Mouse (Mus musculus) hindbrain, embryonic 13.5 days (tissue): Measurements from ENCODE around the gene Ctla4. TPM values are rescaled to one million over a fixed set of nuclear protein-coding genes. Genes with fewer than 3 reads are reported as not detected.

Experiments used
- ATAC-seq: fragments of 200-750 bp; cut with Nextera tagmentation; 2 replicates; pipeline ENCODE4 v1.8.0; 2017; ENCODE audit warnings: moderate TSS enrichment; ENCODE audit not compliant: low FRiP score
- H3K27ac ChIP-seq: fragments of 300-500 bp; sonication (generic); 2 replicates; pipeline ENCODE4 v1.5.1; 2015; ENCODE audit warnings: inconsistent platforms, mild to moderate bottlenecking, moderate library complexity
- H3K27me3 ChIP-seq: fragments of 300-500 bp; sonication (generic); 2 replicates; pipeline ENCODE4 v1.6.1; 2015; ENCODE audit warnings: mild to moderate bottlenecking, inconsistent platforms
- H3K36me3 ChIP-seq: fragments of 300-500 bp; sonication (generic); 2 replicates; pipeline ENCODE4 v1.6.1; 2015; ENCODE audit warnings: mild to moderate bottlenecking, inconsistent platforms
- H3K4me1 ChIP-seq: fragments of 300-500 bp; sonication (generic); replicated peaks from 2 replicates; pipeline ENCODE4 v1.6.1; 2015; ENCODE audit warnings: inconsistent platforms
- H3K4me2 ChIP-seq: fragments of 300-500 bp; sonication (generic); 2 replicates; pipeline ENCODE4 v1.6.1; 2015; ENCODE audit warnings: inconsistent platforms, mild to moderate bottlenecking, moderate library complexity
- H3K4me3 ChIP-seq: fragments of 300-500 bp; sonication (generic); 2 replicates; pipeline ENCODE4 v1.5.1; 2015; ENCODE audit warnings: mild to moderate bottlenecking, inconsistent platforms
- H3K9ac ChIP-seq: fragments of 300-500 bp; sonication (generic); 2 replicates; pipeline ENCODE4 v1.6.1; 2015; ENCODE audit warnings: mild to moderate bottlenecking, inconsistent platforms
- H3K9me3 ChIP-seq: fragments of 300-500 bp; sonication (generic); 2 replicates; pipeline ENCODE4 v1.6.1; 2016; ENCODE audit warnings: inconsistent platforms
- WGBS: fragments of 180-500 bp; shearing (Covaris S2); methylation state at CpG from one replicate; pipeline ENCODE4 v1.1.7; 2015; 5-methylcytosine and 5-hydroxymethylcytosine counted together
- polyA plus RNA-seq: library from polyadenylated mRNA; unstranded; fragments of >200 nt; fragmentation: Nextera tagmentation; extraction: Ambion mirVana; gene quantifications from 2 replicates; pipeline ENCODE4 v1.2.1, GENCODE M21; 2015

Ctla4 gene
- polyA plus RNA-seq, result not detected in 2 replicates

GRCm38 (mm10) chr1:60886981-60887380, at the start of gene Ctla4:
Gene Ctla4, plus strand, starts transcription at chr1:60887000.
- H3K9me3 ChIP-seq, result no peaks in the 10 kb centered on the region
- no peak within 1 kb of the TSS for H3K4me3 ChIP-seq
- no peaks in the 10 kb centered on the region for H3K36me3 ChIP-seq
- H3K27me3 ChIP-seq, result no peaks in the 10 kb centered on the region
- 87% methylated on average over 7 of the region's 7 CpGs for WGBS
- no peaks in the 10 kb centered on the region for H3K4me1 ChIP-seq
- H3K27ac ChIP-seq, result no peak within 1 kb of the TSS
- H3K9ac ChIP-seq, result no peak within 1 kb of the TSS
- no peak for ATAC-seq
- H3K4me2 ChIP-seq, result no peak within 1 kb of the TSS

DNA sequence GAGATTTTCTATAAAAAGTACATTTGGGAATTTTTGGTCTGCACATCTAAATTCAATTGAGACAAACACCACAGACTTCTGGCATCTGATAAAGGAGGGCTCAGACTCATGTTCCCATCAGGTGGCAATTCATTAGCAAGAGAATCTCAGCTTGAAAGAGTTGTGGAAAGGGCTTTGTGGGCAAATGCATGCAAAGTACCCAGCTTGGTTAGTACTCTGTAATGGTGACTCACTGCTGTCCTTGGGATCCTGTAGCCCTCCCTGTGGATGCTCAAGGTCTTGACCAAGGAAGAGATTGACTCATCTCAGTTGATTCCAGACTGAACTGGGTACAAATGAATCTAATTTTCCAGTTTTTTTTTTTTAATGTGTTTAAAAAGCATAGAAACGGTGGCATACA, 47.6 kb upstream of the Ctla4 start:
- no peak overlapping the region for H3K9ac ChIP-seq
- no peak overlapping the region for H3K27ac ChIP-seq
- H3K4me2 ChIP-seq, result no peak overlapping the region
- no peaks in the 10 kb centered on the region for H3K9me3 ChIP-seq
- no peaks in the 10 kb centered on the region for H3K27me3 ChIP-seq
- no peak for ATAC-seq
- no peak overlapping the region for H3K4me3 ChIP-seq
- WGBS, result 88% methylated on average over 1 of the region's 1 CpGs
- no peaks in the 10 kb centered on the region for H3K36me3 ChIP-seq
- H3K4me1 ChIP-seq, result no peaks in the 10 kb centered on the region

- Histone ChIP-seq H3K36me3 (no peaks in the 10 kb centered on the region), H3K27ac (no peak overlapping the region), H3K4me2 (no peak overlapping the region), H3K9ac (no peak overlapping the region), H3K9me3 (no peaks in the 10 kb centered on the region), H3K27me3 (no peaks in the 10 kb centered on the region), H3K4me3 (no peak overlapping the region), H3K4me1 (no peaks in the 10 kb centered on the region)
- ATAC-seq, result no peak
- 88% methylated on average over 7 of the region's 7 CpGs for WGBS
These were observed 41.3 kb upstream of the Ctla4 start for GRCm38 (mm10) chr1:60845318-60846060.

DNA sequence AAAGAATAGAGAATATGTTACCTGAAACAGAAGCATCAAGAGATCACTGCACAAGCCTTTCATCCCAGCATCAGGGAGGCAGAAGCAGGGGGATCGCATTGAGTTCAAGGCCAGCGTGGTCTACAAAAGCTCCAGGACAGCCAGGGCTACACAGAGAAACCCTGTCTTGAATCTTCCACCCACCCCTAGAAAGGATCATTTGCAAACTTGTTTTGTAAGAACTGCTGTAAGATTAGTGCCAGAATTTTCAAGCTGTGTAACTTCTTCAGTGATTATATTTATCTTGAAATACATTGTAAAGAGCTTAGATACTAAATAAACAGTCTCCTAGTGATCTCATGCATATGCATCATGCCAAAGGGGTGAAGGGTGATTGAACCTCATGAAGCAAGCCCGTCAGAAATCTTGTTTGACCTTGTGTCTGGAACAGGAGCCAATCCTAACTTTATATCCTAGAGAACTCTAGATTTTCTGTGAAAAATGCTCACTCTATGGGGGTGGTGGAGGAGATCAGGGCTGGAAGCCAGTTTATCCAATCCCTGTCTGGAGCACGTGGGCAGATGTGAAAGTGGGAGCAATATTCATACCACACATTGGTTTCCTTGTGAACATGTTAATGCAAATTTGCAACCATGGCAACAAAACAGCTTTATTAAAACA, 40.1 kb upstream of the Ctla4 start:
- no peaks in the 10 kb centered on the region for H3K36me3 ChIP-seq
- H3K9me3 ChIP-seq, result no peaks in the 10 kb centered on the region
- no peak overlapping the region for H3K27ac ChIP-seq
- ATAC-seq, result no peak
- H3K4me2 ChIP-seq, result no peak overlapping the region
- H3K9ac ChIP-seq, result no peak overlapping the region
- peaks cover 11% of the 10 kb centered on the region; the same call in 1 of the 2 replicates for H3K4me1 ChIP-seq
- no peaks in the 10 kb centered on the region for H3K27me3 ChIP-seq
- WGBS, result 59% methylated on average over 4 of the region's 4 CpGs
- no peak overlapping the region for H3K4me3 ChIP-seq

- Histone ChIP-seq H3K4me1 (peaks cover 21% of the 10 kb centered on the region), H3K36me3 (no peaks in the 10 kb centered on the region), H3K27me3 (no peaks in the 10 kb centered on the region), H3K27ac (no peak overlapping the region), H3K4me3 (no peak overlapping the region), H3K9ac (no peak overlapping the region), H3K4me2 (no peak overlapping the region), H3K9me3 (no peaks in the 10 kb centered on the region)
- 93% methylated on average over 2 of the region's 2 CpGs for WGBS
- ATAC-seq, result no peak
These were observed 37.7 kb upstream of the Ctla4 start for GRCm38 (mm10) chr1:60849112-60849511.

- ATAC-seq, result no peak
- Histone ChIP-seq H3K27ac (no peak overlapping the region), H3K4me3 (no peak overlapping the region), H3K4me1 (peaks cover 21% of the 10 kb centered on the region), H3K27me3 (no peaks in the 10 kb centered on the region), H3K36me3 (no peaks in the 10 kb centered on the region), H3K4me2 (no peak overlapping the region), H3K9me3 (no peaks in the 10 kb centered on the region), H3K9ac (no peak overlapping the region)
- WGBS, result 82% methylated on average over 4 of the region's 4 CpGs
These were observed 37.0 kb upstream of the Ctla4 start for GRCm38 (mm10) chr1:60849816-60850215.

DNA sequence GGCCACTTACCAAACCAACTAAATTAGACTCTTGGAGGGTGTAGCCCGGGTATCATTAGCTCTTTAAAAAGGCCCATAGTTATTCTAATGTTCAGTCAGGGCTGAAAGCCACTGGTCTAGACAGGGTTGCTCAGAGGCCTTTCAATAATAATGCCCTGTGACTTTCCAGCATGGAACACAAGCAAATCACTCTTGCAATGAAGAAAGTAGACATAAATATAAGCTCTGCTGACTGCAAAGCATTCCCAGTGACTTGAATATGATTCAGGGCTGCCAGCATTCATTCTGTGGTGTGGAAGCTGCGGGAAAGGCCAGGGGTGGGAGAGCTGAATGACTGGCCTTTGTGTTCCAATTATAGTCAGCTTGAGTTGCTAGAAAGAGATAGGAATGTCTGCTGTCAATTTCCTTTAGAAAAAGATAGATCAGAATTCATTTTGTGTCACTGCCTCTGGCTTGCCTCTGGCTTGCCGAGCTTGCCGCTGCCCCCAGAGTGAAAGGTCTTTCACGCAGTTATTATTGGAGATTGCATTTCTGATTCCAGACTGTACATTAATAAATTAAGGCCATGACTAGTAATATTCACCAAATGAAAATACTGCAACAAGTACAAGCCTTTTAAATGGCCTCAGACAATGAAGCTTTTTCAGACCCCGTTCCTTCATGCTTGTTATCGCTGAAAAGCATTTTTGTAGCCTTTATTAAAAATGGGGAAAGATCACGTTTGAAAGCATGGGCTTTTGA, 35.6 kb upstream of the Ctla4 start:
- H3K27ac ChIP-seq, result peak overlapping the region; percentile 41
- no peak overlapping the region for H3K4me3 ChIP-seq
- H3K36me3 ChIP-seq, result no peaks in the 10 kb centered on the region
- no peaks in the 10 kb centered on the region for H3K9me3 ChIP-seq
- H3K4me1 ChIP-seq, result peaks cover 21% of the 10 kb centered on the region
- H3K27me3 ChIP-seq, result no peaks in the 10 kb centered on the region
- ATAC-seq, result peak; percentile 80
- no peak overlapping the region for H3K9ac ChIP-seq
- no peak overlapping the region for H3K4me2 ChIP-seq
- WGBS, result 7% methylated on average over 8 of the region's 8 CpGs

DNA sequence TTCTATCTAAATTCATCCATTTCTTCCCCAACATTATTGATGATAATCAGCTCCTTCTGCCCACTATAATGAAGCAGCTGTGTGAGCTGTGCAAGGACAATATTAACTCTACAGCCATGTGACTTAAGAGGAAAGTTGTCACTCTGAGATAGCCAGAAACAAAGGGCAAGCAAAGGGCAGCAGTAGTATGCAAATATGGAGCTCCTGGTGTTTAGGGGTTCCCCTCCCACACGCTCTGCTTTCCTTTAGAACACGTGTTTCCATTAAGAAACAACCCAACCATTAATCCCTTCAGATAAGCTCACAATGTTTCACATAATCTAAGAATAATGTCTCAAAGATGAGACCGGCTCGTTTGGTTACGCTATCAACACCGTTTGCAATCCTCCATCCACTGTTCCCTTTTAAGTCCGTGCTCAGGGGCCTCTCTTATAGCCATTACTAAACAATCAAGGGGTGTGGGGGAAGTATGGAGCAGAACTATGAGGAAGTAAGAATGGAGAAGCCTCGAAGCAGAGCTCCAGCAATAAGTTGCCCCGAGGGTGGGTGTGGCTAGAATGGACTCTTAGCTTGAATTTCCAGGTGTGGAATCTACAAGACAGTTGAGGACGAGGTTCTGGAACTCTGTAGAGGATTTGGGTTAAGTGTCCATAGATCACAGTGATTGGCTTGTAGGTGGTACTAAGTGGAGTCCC, 34.6 kb upstream of the Ctla4 start:
- ATAC-seq, result no peak
- Histone ChIP-seq H3K4me3 (no peak overlapping the region), H3K36me3 (no peaks in the 10 kb centered on the region), H3K9ac (no peak overlapping the region), H3K4me1 (peaks cover 21% of the 10 kb centered on the region), H3K9me3 (no peaks in the 10 kb centered on the region), H3K27me3 (no peaks in the 10 kb centered on the region), H3K27ac (no peak overlapping the region), H3K4me2 (no peak overlapping the region)
- WGBS, result 46% methylated on average over 10 of the region's 10 CpGs

- Histone ChIP-seq H3K4me1 (peaks cover 24% of the 10 kb centered on the region), H3K4me2 (no peak overlapping the region), H3K4me3 (no peak overlapping the region), H3K36me3 (no peaks in the 10 kb centered on the region), H3K27ac (no peak overlapping the region), H3K27me3 (no peaks in the 10 kb centered on the region), H3K9ac (no peak overlapping the region), H3K9me3 (no peaks in the 10 kb centered on the region)
- no peak for ATAC-seq
- 78% methylated on average over 6 of the region's 6 CpGs for WGBS
These were observed 34.0 kb upstream of the Ctla4 start for GRCm38 (mm10) chr1:60852770-60853147.

GRCm38 (mm10) chr1:60853330-60853956, 33.4 kb upstream of the Ctla4 start:
- ATAC-seq, result no peak

DNA sequence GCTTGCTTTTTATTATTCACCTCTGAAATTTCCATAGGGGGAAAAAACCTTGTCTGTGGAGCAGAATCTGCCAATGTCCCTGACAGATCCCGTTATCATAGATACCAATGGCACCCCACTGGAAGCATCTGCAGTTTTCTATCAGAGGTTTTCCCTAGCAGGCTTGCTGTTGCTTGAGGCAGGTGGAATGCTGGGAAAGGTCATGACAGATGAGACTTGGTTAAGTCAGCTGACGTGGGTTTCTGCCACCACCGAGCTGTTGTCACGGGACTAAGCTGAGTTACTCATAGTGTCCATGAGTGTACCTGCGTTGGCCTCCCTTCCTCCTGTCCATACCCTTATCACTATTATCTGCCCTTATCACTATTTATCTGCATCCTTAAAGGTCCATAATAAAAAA, 32.8 kb upstream of the Ctla4 start:
- peaks cover 30% of the 10 kb centered on the region for H3K4me1 ChIP-seq
- H3K4me2 ChIP-seq, result no peak overlapping the region
- no peak overlapping the region for H3K9ac ChIP-seq
- H3K27ac ChIP-seq, result no peak overlapping the region
- H3K27me3 ChIP-seq, result no peaks in the 10 kb centered on the region
- ATAC-seq, result no peak
- 75% methylated on average over 5 of the region's 5 CpGs for WGBS
- H3K9me3 ChIP-seq, result no peaks in the 10 kb centered on the region
- H3K4me3 ChIP-seq, result no peak overlapping the region
- H3K36me3 ChIP-seq, result no peaks in the 10 kb centered on the region

More at GRCm38 (mm10) chr1:60853330-60853956, 33.4 kb upstream of the Ctla4 start:
- no peaks in the 10 kb centered on the region for H3K36me3 ChIP-seq
- H3K9ac ChIP-seq, result no peak overlapping the region
- H3K4me2 ChIP-seq, result no peak overlapping the region
- no peaks in the 10 kb centered on the region for H3K9me3 ChIP-seq
- H3K27me3 ChIP-seq, result no peaks in the 10 kb centered on the region
- no peak overlapping the region for H3K27ac ChIP-seq
- 44% methylated on average over 7 of the region's 7 CpGs for WGBS
- peaks cover 30% of the 10 kb centered on the region for H3K4me1 ChIP-seq
- H3K4me3 ChIP-seq, result no peak overlapping the region
